Comparison of ENCODE assay signal across 21 mouse cellular contexts in the genomic region with DNA sequence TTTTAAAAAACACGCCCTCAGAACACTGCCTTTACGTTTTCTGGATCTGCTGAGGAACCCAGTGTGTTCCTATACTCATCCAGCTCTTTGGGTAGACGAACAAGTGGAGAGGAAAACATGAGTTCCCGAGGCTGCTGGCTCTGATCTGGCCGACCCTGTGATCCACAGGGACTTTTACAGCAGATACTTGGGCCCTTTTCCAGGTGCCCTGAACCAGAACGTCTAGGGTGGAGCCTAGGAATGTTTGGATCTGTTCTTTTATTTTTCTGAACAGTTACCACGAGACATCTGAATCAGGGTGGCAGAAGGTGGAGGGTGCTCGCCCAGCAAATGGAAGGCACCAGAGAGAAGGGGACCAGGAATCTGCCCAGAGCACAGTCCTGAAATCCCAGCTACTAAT. TPM values are rescaled to one million over a fixed set of nuclear protein-coding genes. Genes with fewer than 3 reads are reported as not detected.
DNase-seq lines count a peak whose midpoint lies in the region; ATAC-seq lines count a peak whose summit lies in the region.
"Had no signal": no experiment of that assay in that cellular context is flagged by ENCODE, and none has a peak within 500 bp of the region (broad histone marks: within the 10 kb centered on the region; RNA-seq: fewer than 3 reads in every experiment).

No protein-coding gene starts in this region.

- no peak for ATAC-seq in hindbrain, embryonic 11.5 days (ENCODE audit: low FRiP score)
- ATAC-seq: CD4-positive, CD25-positive, alpha-beta regulatory T cell, adult 4 months; forebrain, embryonic 14.5 days had no signal

- 86% methylated on average over 8 of the region's 8 CpGs for WGBS in hindbrain, embryonic 11.5 days

- H3K9ac ChIP-seq in hindbrain, embryonic 11.5 days (ENCODE audit: low read depth, low read length) = no peak overlapping the region
- H3K9ac ChIP-seq: embryonic facial prominence, embryonic 13.5 days; hindbrain, embryonic 12.5 days; limb, embryonic 15.5 days; liver, embryonic 15.5 days had no signal

- 0 out of 2 replicates have a peak, but pooled peaks cover 2% of the 10 kb centered on the region for H3K36me3 ChIP-seq in hindbrain, embryonic 11.5 days (ENCODE audit: control insufficient read depth, insufficient read depth, low read length)

- H3K9me3 ChIP-seq in hindbrain, embryonic 11.5 days (ENCODE audit: control insufficient read depth, low read length) = no peaks in the 10 kb centered on the region
- H3K9me3 ChIP-seq: embryonic facial prominence, embryonic 13.5 days; heart, embryonic 10.5 days; hindbrain, embryonic 12.5 days; limb, embryonic 15.5 days; liver, embryonic 15.5 days; midbrain, embryonic 10.5 days had no signal

- H3K27me3 ChIP-seq in hindbrain, embryonic 11.5 days (ENCODE audit: control insufficient read depth, insufficient read depth, low read length) = no peaks in the 10 kb centered on the region
- H3K27me3 ChIP-seq: embryonic facial prominence, embryonic 13.5 days; hindbrain, embryonic 12.5 days; limb, embryonic 15.5 days; liver, embryonic 15.5 days had no signal

- no peak overlapping the region for H3K4me2 ChIP-seq in hindbrain, embryonic 11.5 days (replicated peaks; ENCODE audit: low read depth, low read length)
- H3K4me2 ChIP-seq: embryonic facial prominence, embryonic 13.5 days; hindbrain, embryonic 12.5 days; limb, embryonic 15.5 days; liver, embryonic 15.5 days had no signal

- no peaks in the 10 kb centered on the region for H3K4me1 ChIP-seq in hindbrain, embryonic 11.5 days (replicated peaks; ENCODE audit: control insufficient read depth, insufficient read depth, low read length)
- H3K4me1 ChIP-seq: embryonic facial prominence, embryonic 13.5 days; limb, embryonic 15.5 days had no signal

- no peak overlapping the region for H3K27ac ChIP-seq in hindbrain, embryonic 11.5 days (ENCODE audit: low read depth, low read length)
- H3K27ac ChIP-seq: embryonic facial prominence, embryonic 13.5 days; heart, embryonic 10.5 days; hindbrain, embryonic 12.5 days; limb, embryonic 15.5 days; liver, embryonic 15.5 days; macrophage; midbrain, embryonic 10.5 days had no signal

- DNase-seq in adrenal gland, adult 2 months = peak; percentile 24
- no peak for DNase-seq in adrenal gland, postnatal 14 days
- DNase-seq in heart, adult 11 months = peak; percentile 92
- no peak for DNase-seq in heart, adult 8-10 months (ENCODE audit: low spot score)
- peak; percentile 56 for DNase-seq in NIH3T3 (ENCODE audit: low read depth)
- DNase-seq in kidney, postnatal 14 days = peak; percentile 86
- no peak for DNase-seq in hindbrain, embryonic 11.5 days (ENCODE audit: low spot score)
- DNase-seq in urinary bladder, postnatal 36 days (ENCODE audit: low spot score in 2 of 2) = no peak
- DNase-seq: adrenal gland, adult 8-10 months; gastrocnemius, postnatal 25 days; layer of hippocampus, postnatal 36 days; thymus, postnatal 25 days had no signal

- no peak overlapping the region for H3K4me3 ChIP-seq in hindbrain, embryonic 11.5 days (ENCODE audit: low read depth, low read length)
- H3K4me3 ChIP-seq: embryonic facial prominence, embryonic 13.5 days; heart, embryonic 10.5 days; hindbrain, embryonic 12.5 days; limb, embryonic 15.5 days; liver, embryonic 15.5 days; midbrain, embryonic 10.5 days had no signal

RNA-seq across cellular contexts. Expression of gene Fnbp1, which starts 42.7 kb away (rescaled TPM):
- total RNA-seq in adrenal gland, adult 2 months (2021) = 10 to 100 TPM; 59.7 to 73.4 TPM
- 34.3 and 35.6 TPM in 2 replicates for polyA plus RNA-seq in adrenal gland, adult 2 months (2012; rRNA removed)
- 53.0 and 66.5 TPM in 2 replicates for total RNA-seq in adrenal gland, postnatal 14 days (2021)
- 10 to 100 TPM; 47.2 to 63.1 (median 52.7) TPM for total RNA-seq in heart, adult 8-10 months (2022)
- polyA plus RNA-seq in hindbrain, embryonic 11.5 days (2014; fragmentation: Nextera tagmentation; extraction: Ambion mirVana) = 13.7 and 14.4 TPM in 2 replicates

RNA-seq across cellular contexts. Expression of gene Gpr107, which starts 53.0 kb away (rescaled TPM):
- total RNA-seq in adrenal gland, adult 2 months (2021) = 10 to 100 TPM; 54.9 to 55.8 TPM
- 18.2 and 21.7 TPM in 2 replicates for polyA plus RNA-seq in adrenal gland, adult 2 months (2012; rRNA removed)
- total RNA-seq in adrenal gland, postnatal 14 days (2021) = 46.8 and 48.1 TPM in 2 replicates
- 10 to 100 TPM; 27.1 to 34.5 (median 29.8) TPM for total RNA-seq in heart, adult 8-10 months (2022)
- polyA plus RNA-seq in hindbrain, embryonic 11.5 days (2014; fragmentation: Nextera tagmentation; extraction: Ambion mirVana) = 25.9 and 35.8 TPM in 2 replicates

Comparison
In these comparisons a context has a peak if more than half of its experiments do, and no peak if none do; other contexts are left out.
1. DNase-seq: peak in adrenal gland, adult 2 months (single experiment), heart, adult 11 months (single experiment), NIH3T3 (single experiment) and kidney, postnatal 14 days (single experiment); none in adrenal gland, postnatal 14 days (single experiment), heart, adult 8-10 months (single experiment), hindbrain, embryonic 11.5 days (single experiment) and urinary bladder, postnatal 36 days (0 of 2).